In genomic region chr10:4373558-4373957, GRCm38 (mm10) we compare ENCODE assay signal across 23 mouse cellular contexts.
"Had no signal": no experiment of that assay in that cellular context is flagged by ENCODE, and none has a peak within 500 bp of the region (broad histone marks: within the 10 kb centered on the region; RNA-seq: fewer than 3 reads in every experiment).

No protein-coding gene starts in this region.

- H3K27me3 ChIP-seq: heart, embryonic 13.5 days; heart, embryonic 15.5 days; hindbrain, embryonic 12.5 days; kidney, embryonic 15.5 days; limb, embryonic 12.5 days; liver, embryonic 13.5 days; liver, embryonic 15.5 days had no signal

- H3K4me3 ChIP-seq: heart, embryonic 13.5 days; heart, embryonic 15.5 days; hindbrain, embryonic 12.5 days; kidney, embryonic 15.5 days; left cerebral cortex, adult 2 months; limb, embryonic 10.5 days; limb, embryonic 12.5 days; liver, embryonic 13.5 days; liver, embryonic 15.5 days had no signal

- H3K4me2 ChIP-seq: heart, embryonic 11.5 days; heart, embryonic 13.5 days; heart, embryonic 15.5 days; hindbrain, embryonic 12.5 days; hindbrain, embryonic 14.5 days; kidney, embryonic 15.5 days; limb, embryonic 12.5 days; liver, embryonic 13.5 days; liver, embryonic 15.5 days had no signal

- H3K9me3 ChIP-seq: heart, embryonic 13.5 days; heart, embryonic 15.5 days; hindbrain, embryonic 12.5 days; kidney, embryonic 15.5 days; limb, embryonic 10.5 days; limb, embryonic 12.5 days; liver, embryonic 13.5 days; liver, embryonic 15.5 days had no signal

- H3K4me1 ChIP-seq: limb, embryonic 10.5 days; limb, embryonic 12.5 days; liver, embryonic 13.5 days; liver, embryonic 15.5 days had no signal

- DNase-seq: gastrocnemius, postnatal 14 days; gastrocnemius, postnatal 36 days; heart, postnatal 14 days; heart, postnatal 36 days; kidney, adult 11 months; kidney, adult 2 months; kidney, adult 9 months; kidney, postnatal 14 days; kidney, postnatal 36 days; liver, embryonic 13.5 days had no signal

- H3K9ac ChIP-seq: heart, embryonic 13.5 days; heart, embryonic 15.5 days; hindbrain, embryonic 12.5 days; hindbrain, embryonic 14.5 days; kidney, embryonic 15.5 days; limb, embryonic 12.5 days; liver, embryonic 13.5 days; liver, embryonic 15.5 days had no signal

- ATAC-seq: hindbrain, postnatal 0 days; intestine, embryonic 16.5 days had no signal

- H3K27ac ChIP-seq: heart, embryonic 13.5 days; heart, embryonic 15.5 days; hindbrain, embryonic 12.5 days; hindbrain, embryonic 14.5 days; hindbrain, postnatal 0 days; kidney, embryonic 15.5 days; kidney, postnatal 0 days; left cerebral cortex, adult 2 months; limb, embryonic 10.5 days; limb, embryonic 12.5 days; liver, embryonic 13.5 days; liver, embryonic 15.5 days had no signal
